In the genomic region with DNA sequence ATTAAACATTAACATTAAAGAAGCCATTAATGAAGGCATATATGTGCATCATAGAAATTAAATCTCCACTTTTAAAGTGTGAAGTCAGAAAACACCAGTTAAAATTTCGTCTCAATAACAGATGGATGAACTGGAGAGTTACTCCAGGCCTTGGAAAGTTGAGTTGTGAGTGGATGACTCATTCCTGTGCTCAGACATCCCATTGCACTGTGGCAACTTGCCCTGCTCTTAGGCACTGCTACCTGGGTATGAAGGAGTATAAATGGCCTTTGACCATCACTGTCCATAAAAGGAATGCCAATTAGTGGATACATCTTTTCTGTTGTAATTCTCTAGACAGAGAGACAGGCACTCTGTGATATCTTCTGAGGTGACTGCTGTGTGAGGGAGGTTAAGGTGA, we compare ENCODE assay signal across 21 mouse cellular contexts.
A peak's percentile ranks its signal among the peaks of the same experiment; 100 is the strongest.
DNase-seq lines count a peak whose midpoint lies in the region; ATAC-seq and TF ChIP-seq lines count a peak whose summit lies in the region.
"Had no signal": no experiment of that assay in that cellular context is flagged by ENCODE, and none has a peak within 500 bp of the region (broad histone marks: within the 10 kb centered on the region; RNA-seq: fewer than 3 reads in every experiment).

No protein-coding gene starts in this region.

- peak; percentile 1 for DNase-seq in adrenal gland, postnatal 36 days
- DNase-seq in adrenal gland, adult 8-10 months, result no peak
- peak; percentile 40 for DNase-seq in kidney, adult 9 months
- DNase-seq in Patski (ENCODE audit: low read depth, low spot score), result no peak
- DNase-seq in kidney, postnatal 36 days, result peak; percentile 14 to 38
- DNase-seq in left cerebral cortex, postnatal 36 days (ENCODE audit: low spot score in 2 of 2), result no peak
- DNase-seq: cerebellum, adult 18-20 months; cerebellum, adult 9-11 months; cerebellum, postnatal 36 days; gastrocnemius, adult 2 months; gastrocnemius, postnatal 36 days; heart, adult 11 months; heart, postnatal 10 days; heart, postnatal 4 days had no signal

- in situ Hi-C loops in Patski (cut with MboI; ENCODE audit: low pct_unique_long_range_greater_than_20kb), result no loop called here

- CTCF ChIA-PET in Patski (lab: Charles Lee), result no interaction called here

- H3K27me3 ChIP-seq in kidney, embryonic 16.5 days (ENCODE audit: insufficient read depth, low read length), result no peaks in the 10 kb centered on the region
- peaks cover 4% of the 10 kb centered on the region for H3K27me3 ChIP-seq in Patski
- H3K27me3 ChIP-seq: embryonic facial prominence, embryonic 13.5 days; forebrain, embryonic 12.5 days; hindbrain, embryonic 12.5 days had no signal

- no peak for TF ChIP-seq CTCF in Patski (IDR thresholded peaks at IDR 0.05)

- no peaks in the 10 kb centered on the region for H3K36me3 ChIP-seq in kidney, embryonic 16.5 days (ENCODE audit: insufficient read depth, low read length)
- H3K36me3 ChIP-seq: embryonic facial prominence, embryonic 13.5 days; forebrain, embryonic 12.5 days; heart, embryonic 10.5 days; hindbrain, embryonic 12.5 days had no signal

- no peak overlapping the region for H3K9ac ChIP-seq in kidney, embryonic 16.5 days (replicated peaks; ENCODE audit: low read length)
- H3K9ac ChIP-seq: embryonic facial prominence, embryonic 13.5 days; forebrain, embryonic 12.5 days; hindbrain, embryonic 12.5 days had no signal

- peaks cover 3% of the 10 kb centered on the region; the same call in 1 of the 2 replicates for H3K9me3 ChIP-seq in kidney, embryonic 16.5 days (ENCODE audit: low read length)
- H3K9me3 ChIP-seq: heart, embryonic 10.5 days; hindbrain, embryonic 12.5 days had no signal

- ATAC-seq in kidney, embryonic 16.5 days (ENCODE audit: low FRiP score, low TSS enrichment), result no peak
- ATAC-seq in Patski, result peak; percentile 67
- ATAC-seq: forebrain, embryonic 16.5 days; hindbrain, embryonic 16.5 days had no signal

- H3K4me3 ChIP-seq in kidney, embryonic 16.5 days (ENCODE audit: low read length), result no peak overlapping the region
- H3K4me3 ChIP-seq: embryonic facial prominence, embryonic 13.5 days; forebrain, embryonic 12.5 days; gastrocnemius, adult 2 months; heart, embryonic 10.5 days; hindbrain, embryonic 12.5 days had no signal

- H3K4me2 ChIP-seq in kidney, embryonic 16.5 days (replicated peaks; ENCODE audit: low read depth, low read length), result no peak overlapping the region
- H3K4me2 ChIP-seq: embryonic facial prominence, embryonic 13.5 days; forebrain, embryonic 12.5 days; hindbrain, embryonic 12.5 days had no signal

- 72% methylated on average over 1 of the region's 1 CpGs for WGBS in kidney, embryonic 16.5 days

- H3K27ac ChIP-seq in kidney, embryonic 16.5 days (ENCODE audit: low read length), result no peak overlapping the region
- H3K27ac ChIP-seq: embryonic facial prominence, embryonic 13.5 days; forebrain, embryonic 12.5 days; gastrocnemius, adult 2 months; heart, embryonic 10.5 days; hindbrain, embryonic 12.5 days had no signal

- intact Hi-C loops in left cerebral cortex, postnatal 36 days (cut with DNase I), result no loop called here

- no peaks in the 10 kb centered on the region for H3K4me1 ChIP-seq in kidney, embryonic 16.5 days (ENCODE audit: insufficient read depth, low read length)
- H3K4me1 ChIP-seq: embryonic facial prominence, embryonic 13.5 days; forebrain, embryonic 12.5 days; heart, embryonic 10.5 days; hindbrain, embryonic 12.5 days had no signal

- POLR2A ChIA-PET in Patski (lab: Charles Lee), result no interaction called here

Comparison
In these comparisons a context has a peak if more than half of its experiments do, and no peak if none do; other contexts are left out.
1. DNase-seq: peak in adrenal gland, postnatal 36 days (2 of 2), kidney, adult 9 months (single experiment) and kidney, postnatal 36 days (2 of 2); none in adrenal gland, adult 8-10 months (single experiment), Patski (single experiment) and left cerebral cortex, postnatal 36 days (0 of 2).